Mouse (Mus musculus) thymus, postnatal 10 days (tissue): ENCODE results near the gene Anxa11.
"Not testable (repeated sequence)": the region's sequence is repeated elsewhere in the genome, so short reads cannot be mapped to it uniquely, and the experiment has no call there.

Source experiments
- DNase-seq, 2 experiments: peaks; one replicate each; pipeline ENCODE4 v3.0.0; 2021; ENCODE audit warnings: low spot score in 2 of 2

Gene Anxa11

DNA sequence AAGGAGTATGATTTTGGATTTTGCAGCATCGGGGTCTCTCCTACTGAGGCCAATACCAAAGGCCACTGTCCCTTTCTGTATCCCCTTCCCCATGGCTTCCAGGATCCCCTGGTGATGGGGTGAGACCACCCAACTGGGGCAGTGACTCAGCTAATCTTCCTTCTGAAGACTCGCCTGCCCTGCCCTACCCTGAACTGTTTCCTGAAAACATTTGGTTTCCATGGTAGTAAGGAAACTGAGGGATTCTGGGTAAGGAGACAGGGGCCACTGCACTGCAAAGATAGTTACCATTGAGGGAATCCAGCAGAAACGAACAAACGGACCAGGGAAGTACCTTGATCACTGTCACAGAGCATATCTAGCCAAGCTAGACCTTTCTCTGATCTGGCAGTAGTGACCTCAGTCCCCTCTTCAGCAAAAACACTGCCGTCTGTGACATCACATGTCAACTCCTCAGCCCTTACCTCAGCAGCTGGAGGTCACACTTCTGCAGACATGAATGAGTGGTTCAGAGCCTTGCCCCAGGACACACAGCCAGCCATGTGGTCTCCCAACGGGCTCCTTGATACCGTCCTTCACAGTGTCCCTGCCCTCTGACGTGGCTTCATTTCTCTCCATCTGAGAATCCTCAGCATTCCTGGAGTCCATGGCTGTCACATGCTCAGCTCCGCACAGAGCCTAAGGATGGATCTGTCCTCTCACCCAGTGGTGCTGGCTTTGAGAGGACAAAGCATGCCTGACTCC is 27.4 kb downstream of the Anxa11 start:
- no peak for DNase-seq

DNA sequence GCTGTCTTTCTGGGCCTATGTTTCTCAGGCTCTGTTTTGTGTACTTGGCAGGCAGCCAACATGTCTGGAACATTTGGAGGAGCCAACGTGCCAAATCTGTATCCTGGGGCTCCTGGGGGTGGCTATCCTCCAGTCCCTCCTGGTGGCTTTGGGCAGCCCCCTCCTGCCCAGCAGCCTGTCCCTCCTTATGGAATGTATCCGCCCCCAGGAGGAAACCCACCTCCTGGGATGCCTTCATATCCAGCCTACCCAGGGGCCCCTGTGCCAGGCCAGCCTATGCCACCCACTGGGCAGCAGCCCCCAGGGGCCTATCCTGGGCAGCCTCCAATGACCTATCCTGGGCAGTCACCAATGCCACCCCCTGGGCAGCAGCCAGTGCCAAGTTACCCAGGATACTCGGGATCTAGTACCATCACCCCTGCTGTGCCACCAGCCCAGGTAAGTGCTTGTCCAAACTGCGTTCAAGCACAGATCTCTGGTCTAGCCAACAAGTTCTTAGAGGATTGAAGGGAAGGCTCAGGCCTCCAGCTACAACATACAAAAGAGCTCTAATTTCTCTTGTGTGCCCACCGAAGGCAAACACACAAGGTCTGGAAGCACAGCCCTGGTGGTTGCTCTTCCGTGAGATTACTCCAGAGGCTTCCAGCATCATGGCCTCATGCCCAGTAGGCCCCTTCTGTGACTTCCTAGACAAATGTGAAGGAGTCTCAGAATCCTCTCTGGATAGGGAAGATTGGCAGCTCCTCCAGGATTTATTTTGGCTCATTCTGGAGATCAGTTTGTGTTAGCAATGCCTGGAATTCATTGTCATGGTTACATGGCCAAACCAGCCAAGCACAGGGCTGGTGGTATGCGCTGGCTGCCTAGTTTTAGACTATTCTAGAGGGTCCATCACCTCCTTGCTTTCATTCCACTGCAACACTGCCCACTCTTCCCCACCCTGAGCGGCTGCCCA is 30.8 kb downstream of the Anxa11 start:
- no peak for DNase-seq

DNA sequence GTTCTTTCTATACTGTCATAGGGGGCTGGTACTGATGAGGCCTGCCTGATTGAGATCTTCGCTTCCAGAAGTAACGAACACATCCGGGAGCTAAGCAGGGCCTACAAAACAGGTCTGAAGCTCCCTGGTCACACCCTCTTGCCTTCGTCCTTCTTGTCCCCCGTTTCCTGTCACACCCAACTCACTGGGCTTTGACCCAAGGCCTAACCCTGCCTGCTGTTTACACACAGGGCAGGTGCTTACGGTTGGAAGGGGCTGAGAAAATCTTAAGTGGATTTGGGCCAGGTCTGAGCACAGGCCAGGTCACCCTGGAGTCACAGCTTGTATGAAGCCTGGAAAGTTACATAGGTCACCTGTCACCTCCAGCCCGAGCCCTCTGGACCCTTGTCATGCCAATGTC is 34.7 kb downstream of the Anxa11 start:
- DNase-seq = not testable (repeated sequence)

DNA sequence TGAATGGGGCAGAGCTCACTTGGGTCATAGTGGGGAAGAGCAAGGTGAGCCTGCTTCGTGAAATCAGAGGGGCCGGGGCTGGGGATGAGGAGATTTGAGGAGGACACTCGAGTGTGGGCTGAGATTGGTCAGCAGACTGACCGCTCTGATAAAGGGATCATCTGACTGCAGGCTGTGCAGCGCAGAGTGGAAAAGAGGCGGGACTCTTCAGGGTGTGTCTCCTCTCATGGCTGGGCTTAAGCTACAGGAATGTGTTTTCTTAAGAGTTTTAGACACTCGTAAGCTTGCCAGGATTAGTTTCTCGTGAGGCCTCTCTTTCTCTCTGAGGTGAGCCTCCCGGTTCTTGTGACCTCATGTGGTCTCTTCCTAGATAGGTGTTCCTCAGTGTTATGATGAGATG is 39.8 kb downstream of the Anxa11 start:
- DNase-seq = not testable (repeated sequence)

DNA sequence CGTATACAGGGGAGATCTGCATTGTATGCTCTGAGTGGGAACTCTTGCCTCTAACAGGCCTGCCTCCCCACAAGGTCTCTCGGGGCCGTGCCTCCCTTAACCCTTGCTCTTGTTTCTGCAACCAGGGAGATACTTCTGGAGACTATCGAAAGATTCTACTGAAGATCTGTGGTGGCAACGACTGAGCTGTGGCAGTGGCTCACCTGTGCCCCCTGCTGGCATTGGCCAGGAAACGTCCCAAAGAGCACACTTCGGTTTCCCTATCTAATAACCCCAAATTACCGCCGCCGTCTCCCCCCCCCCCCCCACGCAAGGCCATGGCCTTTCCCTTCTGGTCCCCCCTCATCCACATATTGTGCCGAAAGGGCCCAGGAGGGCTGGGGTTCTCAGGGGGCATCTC is 43.9 kb downstream of the Anxa11 start:
- not testable (repeated sequence) for DNase-seq

DNA sequence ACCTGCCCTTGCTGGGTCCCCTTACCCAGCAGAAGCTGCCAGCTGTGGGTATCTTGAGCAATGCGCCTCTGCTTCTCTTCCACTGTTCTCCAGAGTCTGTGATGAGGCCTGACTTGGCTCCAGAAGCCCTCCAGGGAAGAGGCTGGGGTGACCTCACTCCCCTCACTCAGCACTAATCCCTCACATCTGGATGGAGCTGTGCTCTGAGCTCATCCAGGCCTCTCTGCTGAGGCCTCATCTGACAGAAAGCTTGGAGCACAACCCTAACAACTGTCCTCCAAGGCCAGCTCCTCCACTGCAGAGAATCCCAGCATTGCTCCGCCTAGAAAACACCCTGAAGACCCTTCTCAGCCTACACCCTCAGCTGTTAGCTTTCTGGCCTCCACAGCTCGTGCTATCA is 52.6 kb downstream of the Anxa11 start:
- not testable (repeated sequence) for DNase-seq

DNA sequence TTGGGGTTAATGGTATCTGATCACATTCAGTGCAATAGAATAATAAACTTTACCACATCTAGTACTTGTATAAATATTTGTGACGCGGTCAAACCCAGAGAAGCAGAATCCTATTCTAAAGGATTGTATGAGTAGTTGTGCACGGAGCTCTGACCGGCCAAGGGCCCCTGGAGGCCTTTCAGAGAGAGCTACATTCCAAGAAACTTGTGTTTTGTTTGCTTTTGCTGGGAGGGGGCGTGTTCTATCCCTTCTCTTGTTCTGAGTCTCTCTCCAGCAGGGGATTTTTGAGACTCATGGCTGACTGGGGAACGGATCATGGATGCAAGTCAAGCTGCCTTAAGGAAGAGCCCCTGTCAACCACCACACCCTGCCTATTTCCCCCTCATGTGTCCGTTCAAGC is 53.7 kb downstream of the Anxa11 start:
- DNase-seq = not testable (repeated sequence)

DNA sequence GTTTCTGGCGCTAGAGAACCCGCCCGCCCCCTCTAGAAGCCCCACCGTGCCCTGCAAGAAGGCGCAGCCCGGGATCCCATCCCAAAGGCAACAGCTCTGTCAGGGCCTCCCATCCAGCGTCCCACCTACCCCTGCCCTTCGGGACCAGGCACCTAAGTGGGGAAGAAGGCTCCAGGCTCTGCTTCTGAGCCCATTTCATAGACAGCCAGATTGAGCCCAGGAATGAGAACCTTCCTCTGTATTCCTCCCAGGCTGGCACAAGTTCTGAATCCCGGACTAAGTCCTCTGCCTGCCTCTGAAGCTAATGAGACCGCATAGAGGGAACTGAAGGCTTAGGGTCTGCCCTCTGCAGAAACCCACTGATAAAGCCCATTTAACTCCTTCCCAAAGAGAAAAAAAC is 61.0 kb downstream of the Anxa11 start, which contains the start of gene Plac9a:
Gene Plac9a, minus strand, starts transcription at position 101 of the 400 bp plus-strand sequence.
- not testable (repeated sequence) for DNase-seq

DNA sequence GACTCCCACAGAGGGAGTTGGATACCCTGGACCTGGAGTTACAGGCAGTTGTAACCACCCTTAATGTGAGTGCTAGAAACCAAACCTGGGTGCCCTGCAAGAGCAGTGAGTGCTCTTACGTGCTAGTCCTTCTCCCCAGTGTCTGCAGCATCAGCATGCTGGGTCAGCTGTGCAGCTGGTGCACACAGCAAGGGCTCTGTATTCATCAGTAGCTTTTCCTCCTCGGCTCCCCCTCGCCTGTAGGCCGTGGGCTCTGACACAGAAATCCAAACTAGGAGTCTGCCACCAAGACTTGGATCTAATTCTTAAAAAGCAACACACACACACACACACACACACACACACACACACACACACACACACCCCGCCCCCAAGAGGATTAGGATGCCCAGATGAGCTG is 63.3 kb downstream of the Anxa11 start:
- DNase-seq = not testable (repeated sequence)

DNA sequence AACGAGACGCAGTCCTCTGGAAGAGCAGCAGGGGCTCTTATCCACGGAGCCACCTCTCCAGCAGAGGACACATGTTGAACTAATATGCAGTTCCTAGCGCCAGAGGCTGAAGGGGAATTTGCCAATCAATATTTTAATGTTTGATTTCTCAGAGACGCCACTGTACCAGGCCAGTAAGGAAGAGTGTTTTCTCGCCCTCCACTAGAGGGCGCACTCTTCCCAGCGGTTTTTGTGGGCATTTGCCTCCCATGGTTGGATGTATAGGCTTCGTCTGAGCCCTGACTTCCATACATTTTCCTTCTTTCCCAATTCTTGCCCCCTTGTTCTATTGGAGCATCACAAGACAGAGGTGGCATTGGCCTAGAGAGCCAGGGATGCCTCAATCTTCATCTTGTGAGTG is 65.3 kb downstream of the Anxa11 start:
- DNase-seq = not testable (repeated sequence)

DNA sequence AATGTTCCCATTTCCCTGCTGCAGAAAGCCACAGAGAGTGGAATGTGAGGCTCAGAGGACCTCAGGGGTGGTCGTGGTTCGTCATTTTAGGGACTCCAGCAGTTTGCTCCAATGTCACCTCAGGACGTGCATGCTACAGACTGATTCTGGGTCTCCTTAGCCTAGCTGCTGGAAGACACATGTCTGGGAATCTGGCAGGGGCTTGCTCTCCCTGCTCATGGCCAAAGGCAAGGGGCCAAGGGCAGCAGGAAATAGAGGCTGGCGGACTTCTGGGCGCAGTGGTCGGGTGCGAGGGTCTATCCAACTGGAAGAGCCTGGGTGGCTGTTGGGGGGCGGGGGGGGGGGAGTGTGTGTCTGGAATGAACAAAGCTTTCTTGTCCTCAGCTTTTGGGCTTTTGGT is 67.0 kb downstream of the Anxa11 start:
- not testable (repeated sequence) for DNase-seq

DNA sequence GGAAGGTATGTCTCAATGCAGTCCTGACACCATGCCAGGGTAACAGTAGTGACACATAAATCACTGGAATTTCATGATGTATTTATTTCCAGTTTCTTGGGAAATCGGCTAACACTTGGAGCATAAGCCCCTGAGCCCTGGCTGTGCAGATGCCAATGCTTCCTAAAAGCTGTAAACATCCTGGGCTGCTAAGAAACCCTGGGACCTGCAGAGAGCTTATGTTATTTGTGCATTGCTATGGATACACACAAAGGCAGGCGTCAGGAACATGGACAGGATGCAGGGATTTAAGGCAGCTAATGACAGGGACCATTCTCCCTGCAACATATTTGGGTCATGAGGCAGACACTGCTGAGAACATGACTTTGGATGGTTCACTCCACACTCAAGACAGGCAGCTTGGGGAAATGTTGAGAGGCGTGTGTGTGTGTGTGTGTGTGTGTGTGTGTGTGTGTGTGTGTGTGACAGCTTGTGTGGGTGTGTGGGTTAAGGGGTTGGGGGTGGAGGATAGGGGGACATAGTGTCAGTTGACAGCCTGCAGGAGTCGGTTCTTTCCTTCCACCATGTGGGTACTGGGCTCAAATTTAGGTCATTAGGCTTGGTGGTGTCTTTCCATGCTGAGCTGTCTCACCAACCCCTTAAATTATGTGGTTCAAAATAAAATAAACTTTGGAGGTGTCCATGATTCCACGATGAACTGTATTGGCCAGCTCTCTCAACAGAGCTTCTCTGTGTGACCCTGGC is 76.6 kb downstream of the Anxa11 start:
- DNase-seq = not testable (repeated sequence)

DNA sequence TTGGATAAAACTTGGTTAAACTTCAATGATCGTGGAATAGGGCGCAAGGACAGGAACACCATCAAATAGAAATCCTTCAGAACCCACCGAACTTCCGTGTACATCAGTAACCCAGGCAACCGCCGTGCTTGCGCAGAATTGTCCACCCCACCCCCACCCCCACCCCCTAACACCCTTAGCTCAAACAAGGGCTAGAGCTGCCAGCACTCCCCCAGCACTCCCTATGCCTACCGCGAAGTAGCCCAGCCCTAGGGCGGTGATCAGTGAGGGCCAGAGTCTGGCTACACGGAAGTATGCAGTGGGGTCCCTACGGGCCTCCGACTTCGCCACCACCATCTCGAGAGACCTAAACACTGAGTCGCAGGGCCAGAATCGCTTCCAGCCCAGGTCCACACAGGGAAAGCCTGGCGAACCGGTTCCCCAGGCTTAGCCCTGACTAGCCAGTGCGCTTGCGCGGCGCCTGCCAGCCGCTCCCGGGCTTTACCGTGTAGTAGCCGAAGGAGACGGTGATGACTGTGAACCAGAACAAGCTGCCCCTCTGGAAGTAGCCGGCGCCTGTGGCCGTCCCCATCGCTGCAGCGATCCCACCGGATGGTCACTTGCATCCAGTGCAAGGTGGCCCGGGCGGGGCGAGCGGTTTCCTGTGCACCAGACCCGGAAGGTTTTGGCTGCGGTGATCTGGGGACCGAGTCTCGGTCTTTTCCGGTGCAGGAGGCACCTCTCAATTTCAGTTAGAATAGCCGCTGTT is 85.0 kb downstream of the Anxa11 start:
- not testable (repeated sequence) for DNase-seq

DNA sequence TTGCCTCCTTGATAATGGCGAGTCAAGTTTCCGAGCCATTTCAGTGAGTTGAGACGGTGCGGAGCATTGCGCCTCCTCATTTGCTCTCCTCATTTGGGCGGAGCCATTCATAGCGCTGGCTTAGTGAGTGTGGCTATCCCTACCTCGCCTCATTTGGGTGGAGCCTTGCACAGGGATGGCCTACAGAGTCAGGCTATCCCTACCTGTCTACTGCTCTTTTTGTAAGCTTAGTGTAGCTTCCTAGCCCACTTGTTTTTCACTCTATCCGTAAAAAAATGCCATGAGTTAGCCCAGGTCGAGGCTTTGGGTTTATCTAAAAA is 85.6 kb downstream of the Anxa11 start, which contains the start of gene Tmem254a:
Gene Tmem254a, minus strand, starts transcription at position 111 of the 320 bp plus-strand sequence.
- DNase-seq = not testable (repeated sequence)
